Mouse (Mus musculus): Measurements from ENCODE around the gene Map7. TPM values are rescaled to one million over a fixed set of nuclear protein-coding genes. Genes with fewer than 3 reads are reported as not detected.

The Map7 gene
- polyA plus RNA-seq, 1 experiment from 2014 or later = 7.2 TPM

GRCm38 (mm10) chr10:20285289-20285975 lies 137.2 kb downstream of the Map7 start:
- no peak; the same call in 1 of the 2 replicates for ATAC-seq (replicated peaks; ENCODE audit: low FRiP score)
- no peaks in the 10 kb centered on the region for H3K9me3 ChIP-seq (ENCODE audit: control insufficient read depth, low read length)
- no peak overlapping the region for H3K9ac ChIP-seq (ENCODE audit: low read depth, low read length)
- peaks cover 5% of the 10 kb centered on the region for H3K4me1 ChIP-seq (replicated peaks; ENCODE audit: control insufficient read depth, insufficient read depth, low read length)
- H3K36me3 ChIP-seq (ENCODE audit: control insufficient read depth, insufficient read depth, low read length) = no peaks in the 10 kb centered on the region
- H3K27ac ChIP-seq (ENCODE audit: low read depth, low read length) = no peak overlapping the region
- no peak overlapping the region for H3K4me3 ChIP-seq (ENCODE audit: low read depth, low read length)
- no peak overlapping the region for H3K4me2 ChIP-seq
- WGBS = 32% methylated on average over 10 of the region's 10 CpGs
- no peaks in the 10 kb centered on the region for H3K27me3 ChIP-seq (replicated peaks; ENCODE audit: control insufficient read depth, insufficient read depth, low read length)
- DNase-seq (ENCODE audit: low spot score) = no peak

GRCm38 (mm10) chr10:20285994-20286836 lies 137.9 kb downstream of the Map7 start:
- Histone ChIP-seq H3K4me1 (replicated peaks; ENCODE audit: control insufficient read depth, insufficient read depth, low read length) (peaks cover 5% of the 10 kb centered on the region), H3K27ac (ENCODE audit: low read depth, low read length) (no peak overlapping the region), H3K4me2 (no peak overlapping the region), H3K4me3 (ENCODE audit: low read depth, low read length) (no peak overlapping the region), H3K36me3 (ENCODE audit: control insufficient read depth, insufficient read depth, low read length) (no peaks in the 10 kb centered on the region), H3K9me3 (ENCODE audit: control insufficient read depth, low read length) (no peaks in the 10 kb centered on the region), H3K9ac (ENCODE audit: low read depth, low read length) (no peak overlapping the region), H3K27me3 (replicated peaks; ENCODE audit: control insufficient read depth, insufficient read depth, low read length) (no peaks in the 10 kb centered on the region)
- no peak for DNase-seq (ENCODE audit: low spot score)
- WGBS = 64% methylated on average over 15 of the region's 15 CpGs
- no peak for ATAC-seq (replicated peaks; ENCODE audit: low FRiP score)

- Histone ChIP-seq H3K4me2 (no peak overlapping the region), H3K36me3 (ENCODE audit: control insufficient read depth, insufficient read depth, low read length) (no peaks in the 10 kb centered on the region), H3K9ac (ENCODE audit: low read depth, low read length) (no peak overlapping the region), H3K9me3 (ENCODE audit: control insufficient read depth, low read length) (no peaks in the 10 kb centered on the region), H3K27me3 (replicated peaks; ENCODE audit: control insufficient read depth, insufficient read depth, low read length) (no peaks in the 10 kb centered on the region), H3K4me3 (ENCODE audit: low read depth, low read length) (no peak overlapping the region), H3K4me1 (replicated peaks; ENCODE audit: control insufficient read depth, insufficient read depth, low read length) (peaks cover 5% of the 10 kb centered on the region), H3K27ac (ENCODE audit: low read depth, low read length) (no peak overlapping the region)
- ATAC-seq (replicated peaks; ENCODE audit: low FRiP score) (no peak), DNase-seq (ENCODE audit: low spot score) (no peak)
- 76% methylated on average over 6 of the region's 6 CpGs for WGBS
Measured at GRCm38 (mm10) chr10:20287369-20287768, 139.1 kb downstream of the Map7 start.

- H3K27ac ChIP-seq (ENCODE audit: low read depth, low read length) = no peak overlapping the region
- ATAC-seq (replicated peaks; ENCODE audit: low FRiP score) (0 out of 2 replicates have a peak, but pooled peaks have one; percentile 44), DNase-seq (ENCODE audit: low spot score) (peak; percentile 60)
- WGBS = 21% methylated on average over 11 of the region's 11 CpGs
- H3K4me3 ChIP-seq (ENCODE audit: low read depth, low read length) = peak overlapping the region; percentile 18; the same call in 1 of the 2 replicates
- H3K9me3 ChIP-seq (ENCODE audit: control insufficient read depth, low read length) = no peaks in the 10 kb centered on the region
- peaks cover 3% of the 10 kb centered on the region for H3K4me1 ChIP-seq (replicated peaks; ENCODE audit: control insufficient read depth, insufficient read depth, low read length)
- no peak overlapping the region for H3K9ac ChIP-seq (ENCODE audit: low read depth, low read length)
- H3K27me3 ChIP-seq (replicated peaks; ENCODE audit: control insufficient read depth, insufficient read depth, low read length) = no peaks in the 10 kb centered on the region
- H3K4me2 ChIP-seq = peak overlapping the region; percentile 62
- no peaks in the 10 kb centered on the region for H3K36me3 ChIP-seq (ENCODE audit: control insufficient read depth, insufficient read depth, low read length)
Measured at GRCm38 (mm10) chr10:20290467-20290883, 142.2 kb downstream of the Map7 start.

DNA sequence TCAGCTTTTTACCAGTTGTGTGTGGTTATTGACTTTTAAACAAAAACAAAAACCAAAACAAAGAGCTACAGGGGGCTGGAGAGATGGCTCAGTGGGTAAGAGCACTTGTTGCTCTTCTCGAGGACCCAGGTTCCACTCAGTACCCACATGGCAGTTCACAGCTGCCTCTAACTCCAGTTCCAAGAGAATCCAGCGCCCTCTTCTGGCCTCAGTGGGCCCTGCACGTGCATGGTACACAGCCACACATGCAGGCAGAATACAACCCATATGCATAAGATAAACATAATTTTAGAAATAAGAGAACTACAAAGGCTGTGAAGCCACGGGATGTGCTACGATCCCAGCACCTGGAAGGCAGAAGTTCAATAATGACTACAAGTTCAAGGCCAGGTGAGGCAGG lies 147.7 kb downstream of the Map7 start:
- H3K4me1 ChIP-seq (replicated peaks; ENCODE audit: control insufficient read depth, insufficient read depth, low read length) = no peaks in the 10 kb centered on the region
- no peaks in the 10 kb centered on the region for H3K9me3 ChIP-seq (ENCODE audit: control insufficient read depth, low read length)
- H3K27ac ChIP-seq (ENCODE audit: low read depth, low read length) = no peak overlapping the region
- no peak for DNase-seq (ENCODE audit: low spot score)
- 59% methylated on average over 5 of the region's 5 CpGs for WGBS
- no peak overlapping the region for H3K9ac ChIP-seq (ENCODE audit: low read depth, low read length)
- no peak overlapping the region for H3K4me2 ChIP-seq
- no peaks in the 10 kb centered on the region for H3K36me3 ChIP-seq (ENCODE audit: control insufficient read depth, insufficient read depth, low read length)
- ATAC-seq (replicated peaks; ENCODE audit: low FRiP score) = no peak
- H3K27me3 ChIP-seq (replicated peaks; ENCODE audit: control insufficient read depth, insufficient read depth, low read length) = no peaks in the 10 kb centered on the region
- no peak overlapping the region for H3K4me3 ChIP-seq (ENCODE audit: low read depth, low read length)

DNA sequence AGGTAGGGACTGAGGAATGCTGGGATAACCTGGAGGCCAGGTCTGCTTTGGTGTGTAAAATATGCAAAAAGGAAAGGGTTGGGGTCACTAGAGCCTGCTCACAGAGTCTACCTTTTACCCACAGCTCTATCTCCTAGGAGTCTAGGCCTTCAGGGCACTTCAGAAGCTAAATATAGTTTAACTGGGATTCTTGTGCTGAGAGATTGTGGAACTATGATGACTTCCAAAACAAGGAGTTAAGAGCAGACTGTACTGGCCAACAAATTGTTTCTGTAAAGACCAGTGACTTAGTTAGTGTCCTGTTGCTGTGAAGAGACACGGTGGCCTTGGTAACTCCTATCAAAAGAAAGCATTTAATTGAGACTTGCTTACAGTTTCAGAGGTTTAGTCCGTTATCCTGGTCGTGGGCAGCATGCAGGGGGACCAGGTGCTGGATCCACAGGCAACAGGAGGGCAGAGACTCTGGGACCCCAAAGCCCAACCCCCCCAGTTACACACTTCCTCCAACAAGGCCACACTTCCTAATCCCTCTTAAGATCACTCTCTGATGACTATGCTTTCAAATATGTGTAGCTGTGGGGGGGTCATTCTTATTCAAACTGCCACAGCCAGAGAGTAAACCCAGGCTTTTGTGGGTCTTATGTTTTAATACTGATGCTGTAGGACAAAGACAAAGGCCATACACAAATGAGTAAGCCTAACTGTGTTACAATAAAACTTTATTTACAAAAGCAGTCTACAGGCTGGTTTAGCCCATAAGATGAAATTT lies 150.1 kb downstream of the Map7 start:
- Histone ChIP-seq H3K27me3 (replicated peaks; ENCODE audit: control insufficient read depth, insufficient read depth, low read length) (no peaks in the 10 kb centered on the region), H3K4me2 (no peak overlapping the region), H3K36me3 (ENCODE audit: control insufficient read depth, insufficient read depth, low read length) (no peaks in the 10 kb centered on the region), H3K4me1 (replicated peaks; ENCODE audit: control insufficient read depth, insufficient read depth, low read length) (no peaks in the 10 kb centered on the region), H3K9me3 (ENCODE audit: control insufficient read depth, low read length) (no peaks in the 10 kb centered on the region), H3K4me3 (ENCODE audit: low read depth, low read length) (no peak overlapping the region), H3K27ac (ENCODE audit: low read depth, low read length) (no peak overlapping the region), H3K9ac (ENCODE audit: low read depth, low read length) (no peak overlapping the region)
- DNase-seq (ENCODE audit: low spot score) = no peak
- 62% methylated on average over 3 of the region's 3 CpGs for WGBS
- no peak for ATAC-seq (replicated peaks; ENCODE audit: low FRiP score)

DNA sequence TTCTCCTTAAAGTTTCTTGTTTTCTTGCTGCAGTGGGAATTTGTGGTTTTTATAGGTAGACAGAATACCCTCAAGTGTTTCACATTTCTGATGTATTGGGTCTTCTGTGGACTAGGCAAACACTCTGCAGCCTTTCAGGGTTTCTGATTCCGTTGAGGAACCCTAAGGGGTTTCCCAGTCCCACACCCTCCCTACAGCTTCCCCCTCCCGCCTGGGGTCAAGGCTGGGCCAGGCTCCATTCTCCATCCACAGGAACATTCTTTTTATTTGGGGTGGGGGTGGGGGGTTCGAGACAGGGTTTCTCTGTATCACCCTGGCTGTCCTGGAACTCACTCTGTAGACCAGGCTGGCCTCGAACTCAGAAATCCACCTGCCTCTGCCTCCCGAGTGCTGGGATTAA lies 150.8 kb downstream of the Map7 start:
- H3K4me1 ChIP-seq (replicated peaks; ENCODE audit: control insufficient read depth, insufficient read depth, low read length) = no peaks in the 10 kb centered on the region
- no peak for ATAC-seq (replicated peaks; ENCODE audit: low FRiP score)
- no peaks in the 10 kb centered on the region for H3K27me3 ChIP-seq (replicated peaks; ENCODE audit: control insufficient read depth, insufficient read depth, low read length)
- no peak overlapping the region for H3K4me2 ChIP-seq
- no peak overlapping the region for H3K4me3 ChIP-seq (ENCODE audit: low read depth, low read length)
- DNase-seq (ENCODE audit: low spot score) = no peak
- no peak overlapping the region for H3K27ac ChIP-seq (ENCODE audit: low read depth, low read length)
- 75% methylated on average over 5 of the region's 5 CpGs for WGBS
- H3K36me3 ChIP-seq (ENCODE audit: control insufficient read depth, insufficient read depth, low read length) = no peaks in the 10 kb centered on the region
- no peaks in the 10 kb centered on the region for H3K9me3 ChIP-seq (ENCODE audit: control insufficient read depth, low read length)
- H3K9ac ChIP-seq (ENCODE audit: low read depth, low read length) = no peak overlapping the region

GRCm38 (mm10) chr10:20310969-20311769 lies 162.9 kb downstream of the Map7 start:
- H3K36me3 ChIP-seq (ENCODE audit: control insufficient read depth, insufficient read depth, low read length) = no peaks in the 10 kb centered on the region
- H3K4me2 ChIP-seq = peak overlapping the region; percentile 79
- no peaks in the 10 kb centered on the region for H3K9me3 ChIP-seq (ENCODE audit: control insufficient read depth, low read length)
- peaks cover 10% of the 10 kb centered on the region for H3K4me1 ChIP-seq (replicated peaks; ENCODE audit: control insufficient read depth, insufficient read depth, low read length)
- H3K27me3 ChIP-seq (replicated peaks; ENCODE audit: control insufficient read depth, insufficient read depth, low read length) = no peaks in the 10 kb centered on the region
- DNase-seq (ENCODE audit: low spot score) (no peak), ATAC-seq (replicated peaks; ENCODE audit: low FRiP score) (no peak)
- peak overlapping the region; percentile 98 for H3K9ac ChIP-seq (ENCODE audit: low read depth, low read length)
- peak overlapping the region; percentile 100 for H3K27ac ChIP-seq (ENCODE audit: low read depth, low read length)
- peak overlapping the region; percentile 88 for H3K4me3 ChIP-seq (ENCODE audit: low read depth, low read length)
- WGBS = 51% methylated on average over 11 of the region's 11 CpGs

Measured in liver, embryonic 11.5 days (tissue).